Mouse (Mus musculus) lung, adult 2 months (tissue): ENCODE measurements around the gene Espnl. TPM values are rescaled to one million over a fixed set of nuclear protein-coding genes. Genes with fewer than 3 reads are reported as not detected.

Source experiments
- DNase-seq: peaks from one replicate; pipeline ENCODE4 v3.0.0; 2022
- H3K4me1 ChIP-seq: fragments of 200-500 bp; 2 replicates; pipeline ENCODE4 v1.6.1; 2011; ENCODE audit warnings: low read length; ENCODE audit not compliant: control insufficient read depth, insufficient read depth
- H3K4me3 ChIP-seq: fragments of 200-500 bp; replicated peaks from 2 replicates; pipeline ENCODE3; 2011; ENCODE audit warnings: low read depth, mild to moderate bottlenecking, control low read depth, low read length; ENCODE audit errors: extremely low read depth
- CTCF ChIP-seq: fragments of 200-500 bp; IDR thresholded peaks from 2 replicates; pipeline ENCODE4 v1.5.1; 2011; ENCODE audit warnings: mild to moderate bottlenecking, low read length, control low read depth; ENCODE audit not compliant: insufficient read depth
- POLR2A ChIP-seq: fragments of 200-500 bp; IDR thresholded peaks from 2 replicates; pipeline ENCODE4 v1.6.1; 2011; ENCODE audit warnings: low read depth, mild to moderate bottlenecking, control low read depth, low read length, borderline replicate concordance; ENCODE audit errors: extremely low read depth
- WGBS: fragments of 180-500 bp; shearing (Covaris S2); methylation state at CpG from one replicate; pipeline ENCODE4 v1.1.7; 2018; 5-methylcytosine and 5-hydroxymethylcytosine counted together
- polyA plus RNA-seq: library from polyadenylated mRNA; depleted of rRNA; stranded (reverse); fragments of >200 nt; gene quantifications from 2 replicates; pipeline ENCODE4 v1.2.3, GENCODE M21; 2012

Espnl gene
- polyA plus RNA-seq, 1 experiment: 0.11 TPM

GRCm38 (mm10) chr1:91352277-91352676 is 30.4 kb downstream of the Espnl start:
- 76% methylated on average over 2 of the region's 2 CpGs for WGBS

GRCm38 (mm10) chr1:91356105-91356504 is 34.2 kb downstream of the Espnl start:
- no peak for DNase-seq
- Histone ChIP-seq H3K4me3 (no peak overlapping the region), H3K4me1 (no peaks in the 10 kb centered on the region)
- WGBS: 63% methylated on average over 11 of the region's 11 CpGs
- TF ChIP-seq CTCF (no peak), POLR2A (no peak)

More at GRCm38 (mm10) chr1:91352277-91352676, 30.4 kb downstream of the Espnl start:
- no peak for DNase-seq
- no peak for TF ChIP-seq CTCF
- Histone ChIP-seq H3K4me1 (no peaks in the 10 kb centered on the region), H3K4me3 (no peak overlapping the region)

GRCm38 (mm10) chr1:91362113-91362512 is 40.2 kb downstream of the Espnl start:
- DNase-seq: no peak
- 67% methylated on average over 5 of the region's 5 CpGs for WGBS
- peaks cover 8% of the 10 kb centered on the region; the same call in 1 of the 2 replicates for H3K4me1 ChIP-seq
- H3K4me3 ChIP-seq: no peak overlapping the region
- no peak for TF ChIP-seq CTCF
- TF ChIP-seq POLR2A: no peak

GRCm38 (mm10) chr1:91364822-91365644 is 43.2 kb downstream of the Espnl start:
- whole genome bisulfite sequencing: 88% methylated on average over 16 of the region's 16 CpGs
- TF ChIP-seq CTCF (no peak), POLR2A (no peak)
- Histone ChIP-seq H3K4me1 (peaks cover 8% of the 10 kb centered on the region; the same call in 1 of the 2 replicates), H3K4me3 (no peak overlapping the region)
- no peak for DNase-seq

GRCm38 (mm10) chr1:91365816-91366214 is 43.9 kb downstream of the Espnl start:
- 33% methylated on average over 8 of the region's 8 CpGs for WGBS
- DNase-seq: no peak
- TF ChIP-seq POLR2A (no peak), CTCF (no peak)
- no peak overlapping the region for H3K4me3 ChIP-seq
- H3K4me1 ChIP-seq: peaks cover 8% of the 10 kb centered on the region; the same call in 1 of the 2 replicates

- TF ChIP-seq CTCF: peak; percentile 32; the same call in 1 of the 2 replicates
- TF ChIP-seq POLR2A: no peak
- Histone ChIP-seq H3K4me3 (peak within 1 kb of the TSS; percentile 31), H3K4me1 (peaks cover 8% of the 10 kb centered on the region; the same call in 1 of the 2 replicates)
- peak; percentile 74 for DNase-seq
- 2% methylated on average over 68 of the region's 68 CpGs for WGBS
Observed at GRCm38 (mm10) chr1:91366215-91367108, 44.6 kb downstream of the Espnl start, which contains the start of gene Erfe. Gene Erfe, plus strand, starts transcription at chr1:91366430.

- Histone ChIP-seq H3K4me1 (peaks cover 8% of the 10 kb centered on the region; the same call in 1 of the 2 replicates), H3K4me3 (no peak overlapping the region)
- DNase-seq: no peak
- no peak for TF ChIP-seq CTCF
- no peak for TF ChIP-seq POLR2A
- WGBS: 95% methylated on average over 3 of the region's 3 CpGs
Observed at GRCm38 (mm10) chr1:91367295-91367694, 45.4 kb downstream of the Espnl start.

- TF ChIP-seq CTCF (no peak), POLR2A (no peak)
- DNase-seq: no peak
Observed at GRCm38 (mm10) chr1:91369408-91369807, 47.5 kb downstream of the Espnl start.

GRCm38 (mm10) chr1:91370055-91370454 is 48.2 kb downstream of the Espnl start:
- TF ChIP-seq POLR2A (no peak), CTCF (no peak)
- Histone ChIP-seq H3K4me3 (no peak overlapping the region), H3K4me1 (peaks cover 8% of the 10 kb centered on the region; the same call in 1 of the 2 replicates)
- WGBS: 82% methylated on average over 23 of the region's 23 CpGs
- DNase-seq: no peak

More at GRCm38 (mm10) chr1:91369408-91369807, 47.5 kb downstream of the Espnl start:
- Histone ChIP-seq H3K4me1 (peaks cover 8% of the 10 kb centered on the region; the same call in 1 of the 2 replicates), H3K4me3 (no peak overlapping the region)
- 62% methylated on average over 4 of the region's 4 CpGs for WGBS
